Comparison of ENCODE assay signal across 28 mouse cellular contexts in genomic region chr4:48610251-48610650, GRCm38 (mm10). TPM values are rescaled to one million over a fixed set of nuclear protein-coding genes. Genes with fewer than 3 reads are reported as not detected.
DNase-seq lines count a peak whose midpoint lies in the region; TF ChIP-seq lines count a peak whose summit lies in the region.
"Had no signal": no experiment of that assay in that cellular context is flagged by ENCODE, and none has a peak within 500 bp of the region (broad histone marks: within the 10 kb centered on the region; RNA-seq: fewer than 3 reads in every experiment).

No protein-coding gene starts in this region.

- intact Hi-C loops in left cerebral cortex, adult 2 months (cut with DNase I), result no loop called here
- intact Hi-C loops in left cerebral cortex, postnatal 10 days (cut with DNase I), result no loop called here

- H3K9me3 ChIP-seq in heart, embryonic 10.5 days, result no peaks in the 10 kb centered on the region
- H3K9me3 ChIP-seq: embryonic facial prominence, embryonic 13.5 days; embryonic facial prominence, embryonic 15.5 days; forebrain, embryonic 10.5 days; forebrain, embryonic 13.5 days; forebrain, embryonic 15.5 days had no signal

- H3K4me3 ChIP-seq in heart, embryonic 10.5 days, result no peak overlapping the region
- H3K4me3 ChIP-seq in left cerebral cortex, adult 2 months, result no peak overlapping the region
- H3K4me3 ChIP-seq: embryonic facial prominence, embryonic 13.5 days; embryonic facial prominence, embryonic 15.5 days; erythroblast, embryonic 14.5 days; forebrain, embryonic 10.5 days; forebrain, embryonic 13.5 days; forebrain, embryonic 15.5 days had no signal

- WGBS in heart, embryonic 10.5 days, result 93% methylated on average over 6 of the region's 6 CpGs

- H3K4me1 ChIP-seq in heart, embryonic 10.5 days, result no peaks in the 10 kb centered on the region
- H3K4me1 ChIP-seq: embryonic facial prominence, embryonic 13.5 days; embryonic facial prominence, embryonic 15.5 days; forebrain, embryonic 13.5 days; forebrain, embryonic 15.5 days had no signal

- no peak for TF ChIP-seq CTCF in left cerebral cortex, adult 2 months (IDR thresholded peaks at IDR 0.05)

- no peaks in the 10 kb centered on the region for H3K27me3 ChIP-seq in heart, embryonic 10.5 days (ENCODE audit: insufficient read depth, poor library complexity, severe bottlenecking)
- H3K27me3 ChIP-seq: embryonic facial prominence, embryonic 13.5 days; embryonic facial prominence, embryonic 15.5 days; forebrain, embryonic 13.5 days; forebrain, embryonic 15.5 days; Patski had no signal

- no peak overlapping the region for H3K27ac ChIP-seq in heart, embryonic 10.5 days
- H3K27ac ChIP-seq in left cerebral cortex, adult 2 months, result peak overlapping the region; percentile 64; the same call in 1 of the 2 replicates
- H3K27ac ChIP-seq: embryonic facial prominence, embryonic 13.5 days; embryonic facial prominence, embryonic 15.5 days; forebrain, embryonic 10.5 days; forebrain, embryonic 13.5 days; forebrain, embryonic 15.5 days had no signal

- H3K36me3 ChIP-seq in heart, embryonic 10.5 days, result peaks cover 25% of the 10 kb centered on the region

- DNase-seq in heart, adult 11 months, result peak; percentile 39
- no peak for DNase-seq in heart, embryonic 10.5 days (ENCODE audit: low spot score)
- no peak for DNase-seq in left cerebral cortex, adult 2 months (ENCODE audit: extremely low spot score in 1 of 2, low spot score in 2 of 2)
- DNase-seq in left cerebral cortex, postnatal 10 days (ENCODE audit: extremely low spot score in 1 of 2, low spot score in 2 of 2), result no peak
- peak; percentile 21 for DNase-seq in Muller cell, postnatal 12 days (ENCODE audit: inconsistent ontology term)
- peak; percentile 66 for DNase-seq in brain, adult 2 months (ENCODE audit: low read depth, low spot score)
- no peak for DNase-seq in right cerebral cortex, adult 18-20 months
- DNase-seq: adrenal gland, adult 8-10 months; adrenal gland, postnatal 14 days; adrenal gland, postnatal 36 days; cerebellum, adult 11 months; cerebellum, adult 18-20 months; cerebellum, adult 8-10 months; cerebellum, adult 9-11 months; cerebellum, postnatal 14 days; cerebellum, postnatal 36 days; embryo, embryonic 11 days; forebrain, postnatal 0 days had no signal

RNA-seq across cellular contexts. Expression of gene Tmeff1, which starts 25.3 kb away (rescaled TPM):
- polyA plus RNA-seq in heart, embryonic 10.5 days (2016; fragmentation: Nextera tagmentation; extraction: Ambion mirVana), result 51.6 and 76.4 TPM in 2 replicates
- total RNA-seq in left cerebral cortex, adult 2 months (2021), result 100 to 1,000 TPM; 113 to 119 TPM
- total RNA-seq in left cerebral cortex, postnatal 10 days (2021), result 100 to 1,000 TPM; 172 TPM
- total RNA-seq: common myeloid progenitor, adult 5-6 weeks; MEL had no signal
- polyA plus RNA-seq: activated CD4-positive, CD25-positive, alpha-beta regulatory T cell, adult 4 months had no signal

RNA-seq across cellular contexts. Expression of gene Cavin4, which starts 53.1 kb away (rescaled TPM):
- 0.89 and 1.1 TPM in 2 replicates for polyA plus RNA-seq in heart, embryonic 10.5 days (2016; fragmentation: Nextera tagmentation; extraction: Ambion mirVana)
- 1 to 10 TPM; 2.1 TPM for total RNA-seq in left cerebral cortex, adult 2 months (2021)
- total RNA-seq in left cerebral cortex, postnatal 10 days (2021), result 1 to 10 TPM; 2.5 to 2.7 TPM
- total RNA-seq: common myeloid progenitor, adult 5-6 weeks; MEL had no signal
- polyA plus RNA-seq: activated CD4-positive, CD25-positive, alpha-beta regulatory T cell, adult 4 months; erythroblast, embryonic 14.5 days had no signal

Comparison
In these comparisons a context has a peak if more than half of its experiments do, and no peak if none do; other contexts are left out.
1. DNase-seq: peak in heart, adult 11 months (single experiment), Muller cell, postnatal 12 days (single experiment) and brain, adult 2 months (single experiment); none in heart, embryonic 10.5 days (single experiment), left cerebral cortex, adult 2 months (0 of 2), left cerebral cortex, postnatal 10 days (0 of 2) and right cerebral cortex, adult 18-20 months (single experiment).